Mouse (Mus musculus) embryonic facial prominence, embryonic 14.5 days (tissue): ENCODE data around the gene Tulp4. TPM values are rescaled to one million over a fixed set of nuclear protein-coding genes. Genes with fewer than 3 reads are reported as not detected.

ENCODE experiments used
- ATAC-seq: fragments of 200-750 bp; cut with Nextera tagmentation; 2 replicates; pipeline ENCODE4 v1.8.0; 2017; ENCODE audit warnings: low read depth, moderate number of reproducible peaks, moderate TSS enrichment
- DNase-seq: peaks from one replicate; pipeline ENCODE4 v3.0.0-alpha.2; 2015; ENCODE audit warnings: low spot score
- H3K27ac ChIP-seq: fragments of 300-500 bp; sonication (generic); replicated peaks from 2 replicates; pipeline ENCODE4 v1.5.1; 2014; ENCODE audit warnings: low read depth, mild to moderate bottlenecking, low read length, moderate library complexity
- H3K27me3 ChIP-seq: fragments of 300-500 bp; sonication (generic); replicated peaks from 2 replicates; pipeline ENCODE4 v1.6.1; 2014; ENCODE audit warnings: low read length; ENCODE audit not compliant: control insufficient read depth, insufficient read depth
- H3K36me3 ChIP-seq: fragments of 300-500 bp; sonication (generic); 2 replicates; pipeline ENCODE4 v1.6.1; 2014; ENCODE audit warnings: low read length, mixed read lengths; ENCODE audit not compliant: control insufficient read depth, insufficient read depth
- H3K4me1 ChIP-seq: fragments of 300-500 bp; sonication (generic); 2 replicates; pipeline ENCODE4 v1.6.1; 2014; ENCODE audit warnings: antibody characterized with exemption, low read length; ENCODE audit not compliant: control insufficient read depth, insufficient read depth
- H3K4me2 ChIP-seq: fragments of 300-500 bp; sonication (generic); 2 replicates; pipeline ENCODE4 v1.6.1; 2014; ENCODE audit warnings: low read depth, mild to moderate bottlenecking, low read length, moderate library complexity, mixed read lengths
- H3K4me3 ChIP-seq: fragments of 300-500 bp; sonication (generic); 2 replicates; pipeline ENCODE4 v1.5.1; 2014; ENCODE audit warnings: low read depth, mild to moderate bottlenecking, low read length
- H3K9ac ChIP-seq: fragments of 300-500 bp; sonication (generic); 2 replicates; pipeline ENCODE4 v1.6.1; 2014; ENCODE audit warnings: low read depth, mild to moderate bottlenecking, low read length, moderate library complexity, mixed read lengths
- H3K9me3 ChIP-seq: fragments of 300-500 bp; sonication (generic); 2 replicates; pipeline ENCODE4 v1.6.1; 2016; ENCODE audit warnings: low read length; ENCODE audit not compliant: control insufficient read depth
- WGBS: fragments of 180-500 bp; shearing (Covaris S2); extraction: QIAGEN DNeasy Blood & Tissue Kit; methylation state at CpG from one replicate; pipeline ENCODE4 v1.1.7; 2014; 5-methylcytosine and 5-hydroxymethylcytosine counted together
- polyA plus RNA-seq: library from polyadenylated mRNA; unstranded; fragments of >200 nt; fragmentation: Nextera tagmentation; extraction: Ambion mirVana; gene quantifications from 2 replicates; pipeline ENCODE4 v1.2.1, GENCODE M21; 2014

The Tulp4 gene
- polyA plus RNA-seq, 1 experiment from 2014 or later: 86.3 TPM

DNA sequence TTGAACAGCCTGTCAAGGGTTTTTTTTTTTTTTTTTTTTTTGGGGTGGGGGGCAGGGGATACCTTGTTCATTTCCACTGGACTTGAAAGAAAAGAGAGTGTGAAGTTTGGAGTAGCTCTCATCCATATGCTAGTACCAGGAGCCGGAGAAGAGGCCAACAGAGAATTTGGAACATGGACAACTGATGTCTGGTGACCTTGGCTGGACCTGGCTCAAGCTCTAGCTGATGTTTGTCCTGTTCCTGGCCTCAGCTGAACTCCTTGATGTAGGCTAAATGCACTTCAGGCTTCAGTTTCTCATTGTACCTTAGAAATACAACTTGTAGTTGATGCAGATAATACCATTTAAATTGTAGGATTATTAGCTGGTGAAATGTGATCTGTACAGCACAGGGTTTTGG is 56.5 kb downstream of the Tulp4 start:
- ATAC-seq: no peak

DNA sequence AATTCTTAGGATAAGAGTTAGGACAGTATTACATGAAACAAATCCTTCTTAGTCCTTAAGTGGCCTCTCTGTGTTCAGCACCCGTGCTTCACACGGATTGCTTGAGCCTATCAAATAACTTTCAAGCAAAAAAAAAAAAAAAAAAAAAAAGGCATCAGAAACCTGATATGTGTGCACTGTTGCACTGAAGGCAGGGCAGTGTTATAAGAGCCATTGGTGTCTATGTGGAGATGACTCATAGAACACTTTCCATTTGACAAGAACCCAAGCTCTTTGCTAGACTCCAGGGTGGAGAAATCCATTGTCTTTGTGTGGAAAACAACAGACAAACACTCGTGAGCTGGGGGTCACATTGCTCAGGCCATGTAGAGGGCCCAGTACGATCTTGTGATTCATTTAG is 58.7 kb downstream of the Tulp4 start:
- H3K27me3 ChIP-seq: no peaks in the 10 kb centered on the region
- H3K36me3 ChIP-seq: no peaks in the 10 kb centered on the region
- 41% methylated on average over 4 of the region's 4 CpGs for WGBS
- ATAC-seq: peak; percentile 37; the same call in 1 of the 2 replicates
- no peaks in the 10 kb centered on the region for H3K9me3 ChIP-seq
- DNase-seq: peak; percentile 47
- no peak overlapping the region for H3K27ac ChIP-seq
- no peak overlapping the region for H3K9ac ChIP-seq
- no peak overlapping the region for H3K4me2 ChIP-seq
- H3K4me3 ChIP-seq: no peak overlapping the region
- no peaks in the 10 kb centered on the region for H3K4me1 ChIP-seq

More for the DNA sequence above, 56.5 kb downstream of the Tulp4 start:
- 81% methylated on average over 1 of the region's 1 CpGs for WGBS
- Histone ChIP-seq H3K27me3 (no peaks in the 10 kb centered on the region), H3K9ac (no peak overlapping the region), H3K4me3 (no peak overlapping the region), H3K9me3 (no peaks in the 10 kb centered on the region), H3K27ac (no peak overlapping the region), H3K4me2 (no peak overlapping the region), H3K4me1 (no peaks in the 10 kb centered on the region), H3K36me3 (no peaks in the 10 kb centered on the region)
- no peak for DNase-seq

DNA sequence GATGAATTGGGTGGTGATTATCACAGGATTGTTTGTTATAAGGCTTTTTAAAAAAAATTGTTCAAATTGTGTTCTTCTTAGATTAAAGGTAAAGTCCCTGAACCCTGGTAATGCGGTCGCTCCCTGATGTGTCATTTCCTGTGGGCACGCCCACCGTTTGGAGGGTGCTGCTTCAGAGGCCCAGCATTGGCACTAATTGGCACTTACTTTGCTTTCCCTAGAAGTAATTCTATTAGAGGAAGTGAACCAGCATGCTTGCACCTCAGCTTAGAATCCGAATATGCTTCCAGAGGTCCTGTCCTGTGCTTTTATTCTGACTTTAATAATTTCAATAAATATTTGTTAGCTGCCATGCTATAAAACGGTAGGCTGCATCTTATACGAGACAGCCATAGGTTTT is 66.2 kb downstream of the Tulp4 start:
- Histone ChIP-seq H3K9me3 (0 out of 2 replicates have a peak, but pooled peaks cover 4% of the 10 kb centered on the region), H3K27me3 (no peaks in the 10 kb centered on the region), H3K4me3 (no peak overlapping the region), H3K4me2 (no peak overlapping the region), H3K4me1 (peaks cover 11% of the 10 kb centered on the region; the same call in 1 of the 2 replicates), H3K9ac (no peak overlapping the region), H3K36me3 (peaks cover 10% of the 10 kb centered on the region), H3K27ac (peak overlapping the region; percentile 49; the same call in 1 of the 2 replicates)
- DNase-seq (no peak), ATAC-seq (no peak)
- 77% methylated on average over 7 of the region's 7 CpGs for WGBS

DNA sequence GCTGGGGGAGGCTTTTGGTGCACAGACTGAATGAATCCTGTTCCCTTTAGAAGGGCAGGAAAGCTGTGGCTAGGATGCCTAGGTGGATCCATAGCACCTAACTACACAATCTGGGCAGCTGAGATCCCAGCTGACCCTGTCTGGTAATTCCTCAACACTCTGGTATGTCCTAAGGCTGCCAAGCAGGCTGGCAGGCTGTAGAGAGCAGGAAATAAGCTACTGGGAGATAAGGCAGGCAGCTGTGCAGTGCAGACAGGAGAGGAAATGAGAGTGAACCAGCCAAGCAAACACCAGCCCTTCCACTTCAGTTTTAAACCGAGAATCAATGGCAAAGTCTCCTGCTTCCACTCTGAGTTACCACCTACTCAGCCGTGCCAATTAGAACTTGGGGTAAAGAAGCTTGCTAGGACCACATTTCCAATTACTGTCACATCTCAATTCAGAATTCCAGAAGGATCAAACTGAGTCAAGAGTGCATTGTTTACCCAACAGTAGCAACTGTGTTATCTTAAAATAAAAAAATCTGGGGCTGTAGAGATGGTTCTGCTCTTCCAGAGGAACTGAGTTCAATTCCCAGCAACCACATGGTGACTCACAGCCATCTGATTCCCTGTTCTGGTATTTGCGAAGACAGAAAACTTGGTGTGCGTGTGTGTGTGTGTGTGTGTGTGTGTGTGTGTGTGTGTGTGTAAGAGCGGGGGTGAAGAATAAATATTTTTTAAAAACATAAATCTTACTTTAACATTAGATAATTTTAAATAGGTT is 66.9 kb downstream of the Tulp4 start:
- no peak overlapping the region for H3K4me3 ChIP-seq
- H3K9me3 ChIP-seq: 0 out of 2 replicates have a peak, but pooled peaks cover 4% of the 10 kb centered on the region
- no peaks in the 10 kb centered on the region for H3K27me3 ChIP-seq
- WGBS: 70% methylated on average over 5 of the region's 5 CpGs
- peak; percentile 73 for DNase-seq
- peaks cover 16% of the 10 kb centered on the region for H3K36me3 ChIP-seq
- peak; percentile 50 for ATAC-seq
- no peak overlapping the region; the same call in 1 of the 2 replicates for H3K27ac ChIP-seq
- H3K4me2 ChIP-seq: no peak overlapping the region
- H3K4me1 ChIP-seq: peaks cover 11% of the 10 kb centered on the region; the same call in 1 of the 2 replicates
- no peak overlapping the region for H3K9ac ChIP-seq

DNA sequence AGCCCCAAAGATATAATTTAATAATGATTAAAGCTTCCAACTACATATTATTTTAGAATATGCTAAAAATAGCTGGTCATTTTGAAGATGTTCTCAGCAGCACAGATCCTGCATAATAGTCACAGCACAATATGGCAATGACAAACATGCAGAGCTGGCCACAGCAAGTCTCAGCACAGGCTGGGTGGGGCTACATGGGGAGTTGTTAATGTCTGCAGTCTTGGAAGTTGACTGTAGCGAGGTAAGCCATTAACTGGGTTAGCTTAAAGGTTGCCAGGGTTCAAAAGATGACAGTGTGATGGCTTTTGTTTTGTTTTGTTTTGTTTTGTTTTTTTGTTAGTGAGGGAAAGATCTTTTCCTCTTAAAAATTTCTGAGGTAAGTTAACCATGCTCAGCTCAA is 68.3 kb downstream of the Tulp4 start:
- Histone ChIP-seq H3K27me3 (no peaks in the 10 kb centered on the region), H3K4me3 (no peak overlapping the region), H3K4me2 (no peak overlapping the region), H3K9ac (no peak overlapping the region), H3K36me3 (peaks cover 26% of the 10 kb centered on the region), H3K4me1 (peaks cover 11% of the 10 kb centered on the region; the same call in 1 of the 2 replicates), H3K27ac (no peak overlapping the region), H3K9me3 (0 out of 2 replicates have a peak, but pooled peaks cover 4% of the 10 kb centered on the region)
- no peak for ATAC-seq
- no peak for DNase-seq
- 72% methylated on average over 1 of the region's 1 CpGs for WGBS

DNA sequence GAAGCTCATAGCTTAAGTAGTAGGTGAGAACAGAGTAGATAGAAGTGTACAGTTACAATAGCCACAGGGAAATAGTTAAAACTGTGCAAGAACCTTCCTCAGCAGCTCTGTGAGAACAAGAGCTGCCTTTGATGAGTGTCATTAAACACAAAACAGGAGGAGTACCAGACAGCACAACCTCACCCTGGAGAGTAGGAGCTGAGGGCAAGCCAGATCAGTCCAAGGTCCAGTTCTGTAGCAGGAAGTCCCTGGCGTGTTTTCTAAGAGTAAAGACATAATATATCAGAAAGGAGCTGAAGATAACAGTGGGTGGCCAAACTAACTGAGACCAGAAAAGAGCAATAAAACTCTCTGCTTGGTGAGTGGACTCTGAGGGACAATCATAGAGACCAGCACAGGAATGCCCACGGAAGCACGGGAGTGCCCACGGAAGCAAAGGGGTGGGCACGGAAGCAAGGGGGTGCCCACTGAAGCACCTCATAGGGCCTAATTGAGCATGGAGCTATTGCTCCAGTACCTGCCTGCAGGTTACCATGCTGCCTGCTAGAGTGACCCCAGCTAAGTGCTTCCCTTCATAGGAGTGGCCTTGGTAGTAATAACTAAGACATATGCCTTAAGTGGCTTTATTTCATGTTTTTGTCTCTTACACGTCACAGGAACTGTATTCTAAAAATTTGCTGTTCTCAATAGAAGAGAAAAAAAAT is 72.5 kb downstream of the Tulp4 start:
- H3K36me3 ChIP-seq: peaks cover 26% of the 10 kb centered on the region
- no peak for DNase-seq
- no peak for ATAC-seq
- H3K9me3 ChIP-seq: 0 out of 2 replicates have a peak, but pooled peaks cover 4% of the 10 kb centered on the region
- no peak overlapping the region for H3K9ac ChIP-seq
- H3K4me1 ChIP-seq: no peaks in the 10 kb centered on the region
- no peak overlapping the region for H3K4me3 ChIP-seq
- 81% methylated on average over 6 of the region's 6 CpGs for WGBS
- no peak overlapping the region for H3K4me2 ChIP-seq
- no peak overlapping the region for H3K27ac ChIP-seq
- no peaks in the 10 kb centered on the region for H3K27me3 ChIP-seq

DNA sequence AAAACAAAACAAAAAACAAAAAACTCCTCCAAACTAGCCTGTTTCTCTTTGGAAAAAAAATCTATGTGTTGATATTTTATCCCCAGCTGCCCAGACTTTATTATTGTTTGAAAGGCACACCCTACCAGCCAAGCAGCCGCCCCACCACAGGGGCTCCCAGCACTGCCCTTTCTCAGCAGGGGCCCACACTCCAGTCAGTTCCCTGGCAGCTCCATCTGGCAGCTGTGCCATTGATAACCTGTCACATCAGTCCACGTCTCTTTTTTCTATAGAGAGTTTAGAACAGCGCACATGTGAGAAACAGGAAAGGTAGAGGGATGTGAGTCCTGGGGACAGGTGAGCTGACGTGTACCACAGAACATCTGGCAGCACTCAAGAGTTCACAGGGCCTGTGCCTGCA is 73.2 kb downstream of the Tulp4 start:
- H3K4me1 ChIP-seq: no peaks in the 10 kb centered on the region
- no peak overlapping the region for H3K4me2 ChIP-seq
- no peak overlapping the region for H3K9ac ChIP-seq
- H3K27ac ChIP-seq: no peak overlapping the region
- 0 out of 2 replicates have a peak, but pooled peaks have one; percentile 26 for ATAC-seq
- H3K27me3 ChIP-seq: no peaks in the 10 kb centered on the region
- DNase-seq: peak; percentile 21
- H3K36me3 ChIP-seq: peaks cover 26% of the 10 kb centered on the region
- 64% methylated on average over 4 of the region's 4 CpGs for WGBS
- no peak overlapping the region for H3K4me3 ChIP-seq
- H3K9me3 ChIP-seq: 0 out of 2 replicates have a peak, but pooled peaks cover 4% of the 10 kb centered on the region

DNA sequence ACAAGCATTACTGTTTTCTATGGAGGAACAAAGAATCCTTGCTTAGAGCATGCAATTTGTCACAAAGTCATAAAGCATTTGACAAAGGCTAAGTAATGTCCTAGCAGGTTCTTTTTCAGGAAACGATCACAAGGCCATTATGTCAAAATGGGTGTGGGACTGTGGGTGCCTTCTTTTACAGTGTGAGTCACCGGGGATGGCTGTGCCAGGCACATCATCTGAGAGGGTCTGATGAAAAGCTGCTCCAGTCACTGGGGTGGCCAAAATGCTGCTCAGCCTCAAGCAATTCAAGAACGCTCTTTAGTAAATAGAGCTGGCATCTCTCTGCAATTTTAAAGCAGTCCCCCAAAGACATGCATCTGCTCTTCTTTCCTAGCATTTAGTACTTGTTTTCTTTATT is 74.2 kb downstream of the Tulp4 start:
- Histone ChIP-seq H3K4me1 (no peaks in the 10 kb centered on the region), H3K9me3 (0 out of 2 replicates have a peak, but pooled peaks cover 4% of the 10 kb centered on the region), H3K9ac (no peak overlapping the region), H3K36me3 (peaks cover 32% of the 10 kb centered on the region), H3K27ac (no peak overlapping the region), H3K4me2 (no peak overlapping the region), H3K4me3 (no peak overlapping the region), H3K27me3 (no peaks in the 10 kb centered on the region)
- ATAC-seq: no peak
- DNase-seq: no peak
- 73% methylated on average over 3 of the region's 3 CpGs for WGBS
